Mouse (Mus musculus) kidney, adult 2 months (tissue): Measurements from ENCODE around the gene Gp5.

Source experiments
- CTCF ChIP-seq: fragments of 200-500 bp; conservative IDR thresholded peaks from 2 replicates; pipeline ENCODE4 v1.5.1; 2011; ENCODE audit warnings: low read depth, mild to moderate bottlenecking, control low read depth, low read length, moderate library complexity, mixed read lengths; ENCODE audit not compliant: insufficient read depth, insufficient read length
- POLR2A ChIP-seq: fragments of 200-500 bp; IDR thresholded peaks from one replicate; pipeline ENCODE4 v1.6.1; 2011; ENCODE audit warnings: low read depth, low read length, control low read depth

DNA sequence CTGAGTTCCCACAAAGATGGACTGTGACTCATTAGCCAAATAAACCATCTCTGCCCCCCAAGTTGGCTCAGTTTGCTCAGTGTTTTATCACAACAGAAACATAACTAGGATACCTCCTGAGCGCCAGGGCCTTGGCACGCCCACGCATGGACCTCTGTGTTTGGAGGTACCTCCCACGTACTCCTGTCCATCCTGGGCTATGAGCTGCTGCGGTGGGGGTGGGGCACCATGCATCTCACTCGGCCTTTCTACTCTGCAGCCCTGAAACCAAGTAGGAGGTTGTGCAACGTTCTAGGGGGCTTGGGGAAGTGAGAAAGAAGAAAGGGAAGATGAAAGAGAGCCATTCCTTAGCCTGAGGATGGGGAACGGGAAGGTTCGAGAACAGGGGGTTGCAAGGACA lies 52.9 kb downstream of the Gp5 start:
- no peak for TF ChIP-seq POLR2A
- TF ChIP-seq CTCF: no peak
